Comparison of ENCODE assay signal across 20 mouse cellular contexts in genomic region chr4:10398075-10398474, GRCm38 (mm10).
"Had no signal": no experiment of that assay in that cellular context is flagged by ENCODE, and none has a peak within 500 bp of the region (broad histone marks: within the 10 kb centered on the region; RNA-seq: fewer than 3 reads in every experiment).

No protein-coding gene starts in this region.

- DNase-seq: liver, embryonic 13.5 days; liver, postnatal 0 days; lung, embryonic 14.5 days; retina, postnatal 1 day; right cerebral cortex, adult 18-20 months; right cerebral cortex, postnatal 25 days; right cerebral cortex, postnatal 4 days; spleen, adult 18-20 months; thymus, adult 18-20 months; thymus, postnatal 14 days; thymus, postnatal 4 days had no signal

- H3K27me3 ChIP-seq: liver, embryonic 13.5 days; liver, embryonic 15.5 days; megakaryocyte, embryonic 14.5 days; midbrain, embryonic 13.5 days; midbrain, embryonic 15.5 days; neural tube, embryonic 13.5 days; neural tube, embryonic 15.5 days had no signal

- H3K27ac ChIP-seq: liver, embryonic 13.5 days; liver, embryonic 15.5 days; macrophage; midbrain, embryonic 13.5 days; midbrain, embryonic 15.5 days; neural tube, embryonic 13.5 days; neural tube, embryonic 15.5 days had no signal

- H3K36me3 ChIP-seq: liver, embryonic 13.5 days; liver, embryonic 15.5 days; midbrain, embryonic 13.5 days; midbrain, embryonic 15.5 days; neural tube, embryonic 13.5 days; neural tube, embryonic 15.5 days had no signal

- H3K9ac ChIP-seq: liver, embryonic 13.5 days; liver, embryonic 15.5 days; liver, postnatal 0 days; lung, embryonic 14.5 days; midbrain, embryonic 13.5 days; midbrain, embryonic 15.5 days; neural tube, embryonic 13.5 days; neural tube, embryonic 15.5 days had no signal

- H3K4me1 ChIP-seq: liver, embryonic 13.5 days; liver, embryonic 15.5 days; megakaryocyte, embryonic 14.5 days; midbrain, embryonic 13.5 days; midbrain, embryonic 15.5 days; neural tube, embryonic 13.5 days; neural tube, embryonic 15.5 days had no signal

- H3K9me3 ChIP-seq: liver, embryonic 13.5 days; liver, embryonic 15.5 days; midbrain, embryonic 13.5 days; midbrain, embryonic 15.5 days; neural tube, embryonic 13.5 days; neural tube, embryonic 15.5 days had no signal

- ATAC-seq: liver, postnatal 0 days; midbrain, embryonic 13.5 days; midbrain, embryonic 15.5 days had no signal

- H3K4me3 ChIP-seq: liver, embryonic 13.5 days; liver, embryonic 15.5 days; megakaryocyte, embryonic 14.5 days; midbrain, embryonic 13.5 days; midbrain, embryonic 15.5 days; neural tube, embryonic 13.5 days; neural tube, embryonic 15.5 days had no signal

- H3K4me2 ChIP-seq: liver, embryonic 11.5 days; liver, embryonic 13.5 days; liver, embryonic 15.5 days; lung, embryonic 14.5 days; midbrain, embryonic 11.5 days; midbrain, embryonic 13.5 days; midbrain, embryonic 15.5 days; neural tube, embryonic 13.5 days; neural tube, embryonic 15.5 days had no signal
